Mouse (Mus musculus): ENCODE results near the gene Cdc42bpg. TPM values are rescaled to one million over a fixed set of nuclear protein-coding genes. Genes with fewer than 3 reads are reported as not detected.

Cdc42bpg gene
- polyA plus RNA-seq, 1 experiment from 2014 or later: 0.43 TPM

- DNase-seq (ENCODE audit: low spot score) (no peak), ATAC-seq (replicated peaks; ENCODE audit: insufficient number of reproducible peaks, low FRiP score, low TSS enrichment, low read depth) (no peak; the same call in 1 of the 2 replicates)
- peak overlapping the region; percentile 8; the same call in 1 of the 2 replicates for H3K4me2 ChIP-seq (ENCODE audit: low read depth, low read length)
- H3K4me3 ChIP-seq (ENCODE audit: low read depth, low read length): peak overlapping the region; percentile 98
- no peak overlapping the region for H3K9ac ChIP-seq (replicated peaks; ENCODE audit: low read length)
- H3K4me1 ChIP-seq (ENCODE audit: control insufficient read depth, insufficient read depth, low read length): no peaks in the 10 kb centered on the region
- no peaks in the 10 kb centered on the region for H3K27me3 ChIP-seq (ENCODE audit: control insufficient read depth, insufficient read depth, low read length)
- no peak overlapping the region for H3K27ac ChIP-seq (replicated peaks; ENCODE audit: low read depth, low read length)
- H3K36me3 ChIP-seq (replicated peaks; ENCODE audit: control insufficient read depth, insufficient read depth, low read depth, low read length): peaks cover 9% of the 10 kb centered on the region
- H3K9me3 ChIP-seq (replicated peaks; ENCODE audit: control insufficient read depth, low read length): no peaks in the 10 kb centered on the region
- 1% methylated on average over 11 of the region's 11 CpGs for WGBS
Observed at GRCm38 (mm10) chr19:6363091-6363410, 56.8 kb downstream of the Cdc42bpg start.

- peak; percentile 100 for DNase-seq (ENCODE audit: low spot score)
- H3K4me3 ChIP-seq (ENCODE audit: low read depth, low read length): peak within 1 kb of the TSS; percentile 98
- peaks cover 9% of the 10 kb centered on the region for H3K36me3 ChIP-seq (replicated peaks; ENCODE audit: control insufficient read depth, insufficient read depth, low read depth, low read length)
- peak within 1 kb of the TSS; percentile 96 for H3K9ac ChIP-seq (replicated peaks; ENCODE audit: low read length)
- H3K9me3 ChIP-seq (replicated peaks; ENCODE audit: control insufficient read depth, low read length): no peaks in the 10 kb centered on the region
- H3K4me2 ChIP-seq (ENCODE audit: low read depth, low read length): peak within 1 kb of the TSS; percentile 55
- no peaks in the 10 kb centered on the region for H3K27me3 ChIP-seq (ENCODE audit: control insufficient read depth, insufficient read depth, low read length)
- H3K27ac ChIP-seq (replicated peaks; ENCODE audit: low read depth, low read length): peak within 1 kb of the TSS; percentile 98
- whole genome bisulfite sequencing: 1% methylated on average over 85 of the region's 85 CpGs
- no peaks in the 10 kb centered on the region for H3K4me1 ChIP-seq (ENCODE audit: control insufficient read depth, insufficient read depth, low read length)
- ATAC-seq (replicated peaks; ENCODE audit: insufficient number of reproducible peaks, low FRiP score, low TSS enrichment, low read depth): peak; percentile 99
Observed at GRCm38 (mm10) chr19:6363411-6364240, 57.4 kb downstream of the Cdc42bpg start, which contains the start of gene Sf1. TSS of gene Sf1 (plus strand) at chr19:6363690.

GRCm38 (mm10) chr19:6364317-6364725 lies 58.1 kb downstream of the Cdc42bpg start:
- peak overlapping the region; percentile 96 for H3K9ac ChIP-seq (replicated peaks; ENCODE audit: low read length)
- DNase-seq (ENCODE audit: low spot score) (peak; percentile 92), ATAC-seq (replicated peaks; ENCODE audit: insufficient number of reproducible peaks, low FRiP score, low TSS enrichment, low read depth) (no peak)
- H3K4me1 ChIP-seq (ENCODE audit: control insufficient read depth, insufficient read depth, low read length): no peaks in the 10 kb centered on the region
- H3K4me3 ChIP-seq (ENCODE audit: low read depth, low read length): peak overlapping the region; percentile 98
- H3K27me3 ChIP-seq (ENCODE audit: control insufficient read depth, insufficient read depth, low read length): no peaks in the 10 kb centered on the region
- under 1% methylated on average over 55 of the region's 55 CpGs for WGBS
- H3K4me2 ChIP-seq (ENCODE audit: low read depth, low read length): peak overlapping the region; percentile 55
- peaks cover 10% of the 10 kb centered on the region for H3K36me3 ChIP-seq (replicated peaks; ENCODE audit: control insufficient read depth, insufficient read depth, low read depth, low read length)
- H3K27ac ChIP-seq (replicated peaks; ENCODE audit: low read depth, low read length): peak overlapping the region; percentile 98
- H3K9me3 ChIP-seq (replicated peaks; ENCODE audit: control insufficient read depth, low read length): no peaks in the 10 kb centered on the region

DNA sequence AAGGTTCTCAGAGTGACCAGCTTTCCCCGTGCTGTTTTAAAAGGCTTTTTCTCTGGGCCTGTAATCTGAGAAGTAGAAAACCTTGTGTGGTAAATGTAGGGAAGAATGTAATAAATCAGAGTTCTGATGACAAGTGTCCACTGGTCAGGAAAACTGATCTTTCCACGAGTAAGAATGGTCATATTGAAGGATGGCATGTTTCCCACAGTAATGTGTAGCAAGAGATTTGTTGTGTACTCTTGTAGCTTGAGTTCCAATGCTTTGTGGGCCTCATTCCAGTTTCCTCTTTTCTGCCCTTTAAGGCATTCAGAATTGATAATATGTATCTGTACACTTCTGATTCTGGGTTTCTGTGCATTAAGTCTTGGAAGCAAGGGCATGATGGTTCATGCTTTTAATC lies 58.6 kb downstream of the Cdc42bpg start:
- H3K27ac ChIP-seq (replicated peaks; ENCODE audit: low read depth, low read length): no peak overlapping the region
- peak overlapping the region; percentile 55 for H3K4me2 ChIP-seq (ENCODE audit: low read depth, low read length)
- peaks cover 12% of the 10 kb centered on the region for H3K36me3 ChIP-seq (replicated peaks; ENCODE audit: control insufficient read depth, insufficient read depth, low read depth, low read length)
- no peaks in the 10 kb centered on the region for H3K9me3 ChIP-seq (replicated peaks; ENCODE audit: control insufficient read depth, low read length)
- H3K4me1 ChIP-seq (ENCODE audit: control insufficient read depth, insufficient read depth, low read length): no peaks in the 10 kb centered on the region
- no peaks in the 10 kb centered on the region for H3K27me3 ChIP-seq (ENCODE audit: control insufficient read depth, insufficient read depth, low read length)
- ATAC-seq (replicated peaks; ENCODE audit: insufficient number of reproducible peaks, low FRiP score, low TSS enrichment, low read depth) (no peak), DNase-seq (ENCODE audit: low spot score) (no peak)
- WGBS: 2% methylated on average over 2 of the region's 2 CpGs
- peak overlapping the region; percentile 98 for H3K4me3 ChIP-seq (ENCODE audit: low read depth, low read length)
- peak overlapping the region; percentile 96 for H3K9ac ChIP-seq (replicated peaks; ENCODE audit: low read length)

- no peak overlapping the region for H3K4me3 ChIP-seq (ENCODE audit: low read depth, low read length)
- H3K4me2 ChIP-seq (ENCODE audit: low read depth, low read length): no peak overlapping the region
- DNase-seq (ENCODE audit: low spot score) (no peak), ATAC-seq (replicated peaks; ENCODE audit: insufficient number of reproducible peaks, low FRiP score, low TSS enrichment, low read depth) (no peak)
- H3K4me1 ChIP-seq (ENCODE audit: control insufficient read depth, insufficient read depth, low read length): no peaks in the 10 kb centered on the region
- H3K27ac ChIP-seq (replicated peaks; ENCODE audit: low read depth, low read length): no peak overlapping the region
- WGBS: 85% methylated on average over 2 of the region's 2 CpGs
- H3K9me3 ChIP-seq (replicated peaks; ENCODE audit: control insufficient read depth, low read length): no peaks in the 10 kb centered on the region
- H3K9ac ChIP-seq (replicated peaks; ENCODE audit: low read length): no peak overlapping the region
- peaks cover 47% of the 10 kb centered on the region for H3K36me3 ChIP-seq (replicated peaks; ENCODE audit: control insufficient read depth, insufficient read depth, low read depth, low read length)
- no peaks in the 10 kb centered on the region for H3K27me3 ChIP-seq (ENCODE audit: control insufficient read depth, insufficient read depth, low read length)
Observed at GRCm38 (mm10) chr19:6370175-6370574, 63.9 kb downstream of the Cdc42bpg start.

GRCm38 (mm10) chr19:6372433-6372832 lies 66.2 kb downstream of the Cdc42bpg start:
- ATAC-seq (replicated peaks; ENCODE audit: insufficient number of reproducible peaks, low FRiP score, low TSS enrichment, low read depth) (no peak), DNase-seq (ENCODE audit: low spot score) (no peak)
- Histone ChIP-seq H3K27ac (replicated peaks; ENCODE audit: low read depth, low read length) (no peak overlapping the region), H3K36me3 (replicated peaks; ENCODE audit: control insufficient read depth, insufficient read depth, low read depth, low read length) (peaks cover 53% of the 10 kb centered on the region), H3K4me1 (ENCODE audit: control insufficient read depth, insufficient read depth, low read length) (no peaks in the 10 kb centered on the region), H3K9ac (replicated peaks; ENCODE audit: low read length) (no peak overlapping the region), H3K9me3 (replicated peaks; ENCODE audit: control insufficient read depth, low read length) (no peaks in the 10 kb centered on the region), H3K27me3 (ENCODE audit: control insufficient read depth, insufficient read depth, low read length) (no peaks in the 10 kb centered on the region), H3K4me3 (ENCODE audit: low read depth, low read length) (no peak overlapping the region), H3K4me2 (ENCODE audit: low read depth, low read length) (no peak overlapping the region)
- WGBS: 87% methylated on average over 3 of the region's 3 CpGs

GRCm38 (mm10) chr19:6373539-6374400 lies 67.5 kb downstream of the Cdc42bpg start:
- Histone ChIP-seq H3K4me1 (ENCODE audit: control insufficient read depth, insufficient read depth, low read length) (no peaks in the 10 kb centered on the region), H3K27ac (replicated peaks; ENCODE audit: low read depth, low read length) (no peak overlapping the region), H3K4me3 (ENCODE audit: low read depth, low read length) (no peak overlapping the region), H3K9ac (replicated peaks; ENCODE audit: low read length) (no peak overlapping the region), H3K36me3 (replicated peaks; ENCODE audit: control insufficient read depth, insufficient read depth, low read depth, low read length) (peaks cover 58% of the 10 kb centered on the region), H3K9me3 (replicated peaks; ENCODE audit: control insufficient read depth, low read length) (no peaks in the 10 kb centered on the region), H3K4me2 (ENCODE audit: low read depth, low read length) (no peak overlapping the region), H3K27me3 (ENCODE audit: control insufficient read depth, insufficient read depth, low read length) (no peaks in the 10 kb centered on the region)
- no peak for ATAC-seq (replicated peaks; ENCODE audit: insufficient number of reproducible peaks, low FRiP score, low TSS enrichment, low read depth)
- WGBS: 75% methylated on average over 12 of the region's 12 CpGs
- DNase-seq (ENCODE audit: low spot score): peak; percentile 80

GRCm38 (mm10) chr19:6374571-6374970 lies 68.3 kb downstream of the Cdc42bpg start:
- H3K9ac ChIP-seq (replicated peaks; ENCODE audit: low read length): no peak overlapping the region
- no peak overlapping the region for H3K4me3 ChIP-seq (ENCODE audit: low read depth, low read length)
- 99% methylated on average over 10 of the region's 10 CpGs for WGBS
- no peaks in the 10 kb centered on the region for H3K27me3 ChIP-seq (ENCODE audit: control insufficient read depth, insufficient read depth, low read length)
- ATAC-seq (replicated peaks; ENCODE audit: insufficient number of reproducible peaks, low FRiP score, low TSS enrichment, low read depth) (no peak), DNase-seq (ENCODE audit: low spot score) (no peak)
- peaks cover 55% of the 10 kb centered on the region for H3K36me3 ChIP-seq (replicated peaks; ENCODE audit: control insufficient read depth, insufficient read depth, low read depth, low read length)
- no peaks in the 10 kb centered on the region for H3K9me3 ChIP-seq (replicated peaks; ENCODE audit: control insufficient read depth, low read length)
- no peak overlapping the region for H3K27ac ChIP-seq (replicated peaks; ENCODE audit: low read depth, low read length)
- H3K4me2 ChIP-seq (ENCODE audit: low read depth, low read length): no peak overlapping the region
- H3K4me1 ChIP-seq (ENCODE audit: control insufficient read depth, insufficient read depth, low read length): no peaks in the 10 kb centered on the region

All from embryonic facial prominence, embryonic 11.5 days (tissue).